Mouse (Mus musculus): ENCODE measurements around the gene Mtcp1. TPM values are rescaled to one million over a fixed set of nuclear protein-coding genes. Genes with fewer than 3 reads are reported as not detected.

Mtcp1 gene
- polyA plus RNA-seq, 1 experiment from 2014 or later: 6.5 TPM

- Histone ChIP-seq H3K36me3 (replicated peaks; ENCODE audit: control insufficient read depth, insufficient read depth) (no peaks in the 10 kb centered on the region), H3K4me3 (replicated peaks; ENCODE audit: low read length) (no peak overlapping the region), H3K9ac (no peak overlapping the region), H3K4me2 (replicated peaks) (no peak overlapping the region), H3K27ac (no peak overlapping the region), H3K9me3 (ENCODE audit: control insufficient read depth, low read length) (no peaks in the 10 kb centered on the region), H3K4me1 (replicated peaks; ENCODE audit: control insufficient read depth, insufficient read depth, low read length) (no peaks in the 10 kb centered on the region), H3K27me3 (ENCODE audit: control insufficient read depth, insufficient read depth, low read length) (no peaks in the 10 kb centered on the region)
- DNase-seq (ENCODE audit: low spot score) (no peak), ATAC-seq (ENCODE audit: low FRiP score) (no peak)
Observed at GRCm38 (mm10) chrX:75376815-75377214, 39.6 kb downstream of the Mtcp1 start.

GRCm38 (mm10) chrX:75372666-75373425 lies 43.5 kb downstream of the Mtcp1 start:
- Histone ChIP-seq H3K27ac (no peak overlapping the region), H3K9me3 (ENCODE audit: control insufficient read depth, low read length) (no peaks in the 10 kb centered on the region), H3K9ac (no peak overlapping the region), H3K36me3 (replicated peaks; ENCODE audit: control insufficient read depth, insufficient read depth) (no peaks in the 10 kb centered on the region), H3K4me3 (replicated peaks; ENCODE audit: low read length) (no peak overlapping the region), H3K4me1 (replicated peaks; ENCODE audit: control insufficient read depth, insufficient read depth, low read length) (no peaks in the 10 kb centered on the region), H3K4me2 (replicated peaks) (no peak overlapping the region), H3K27me3 (ENCODE audit: control insufficient read depth, insufficient read depth, low read length) (no peaks in the 10 kb centered on the region)
- ATAC-seq (ENCODE audit: low FRiP score) (no peak), DNase-seq (ENCODE audit: low spot score) (no peak)
- WGBS: 87% methylated on average over 2 of the region's 2 CpGs

- Histone ChIP-seq H3K4me3 (replicated peaks; ENCODE audit: low read length) (no peak overlapping the region), H3K4me2 (replicated peaks) (no peak overlapping the region), H3K9me3 (ENCODE audit: control insufficient read depth, low read length) (no peaks in the 10 kb centered on the region), H3K4me1 (replicated peaks; ENCODE audit: control insufficient read depth, insufficient read depth, low read length) (no peaks in the 10 kb centered on the region), H3K36me3 (replicated peaks; ENCODE audit: control insufficient read depth, insufficient read depth) (no peaks in the 10 kb centered on the region), H3K27me3 (ENCODE audit: control insufficient read depth, insufficient read depth, low read length) (no peaks in the 10 kb centered on the region), H3K9ac (no peak overlapping the region), H3K27ac (no peak overlapping the region)
- DNase-seq (ENCODE audit: low spot score) (no peak), ATAC-seq (ENCODE audit: low FRiP score) (no peak)
Observed at GRCm38 (mm10) chrX:75370197-75370596, 46.2 kb downstream of the Mtcp1 start.

Other genes starting within 250 kb of the Mtcp1 start
- 37.4 and 42.3 TPM in 2 replicates for gene Fundc2, start 34.2 kb downstream of the Mtcp1 start, polyA plus RNA-seq (2014; fragmentation: Nextera tagmentation; extraction: Ambion mirVana)
- 2.4 and 2.8 TPM in 2 replicates for gene F8, start 34.0 kb downstream of the Mtcp1 start, polyA plus RNA-seq (2014; fragmentation: Nextera tagmentation; extraction: Ambion mirVana)
- 22.8 and 29.4 TPM in 2 replicates for gene Cmc4, start within 50 bp of the Mtcp1 start, polyA plus RNA-seq (2014; fragmentation: Nextera tagmentation; extraction: Ambion mirVana)
- 39.2 and 48.3 TPM in 2 replicates for gene Brcc3, start within 50 bp of the Mtcp1 start, polyA plus RNA-seq (2014; fragmentation: Nextera tagmentation; extraction: Ambion mirVana)
- gene Vbp1, start 97.7 kb upstream of the Mtcp1 start, polyA plus RNA-seq (2014; fragmentation: Nextera tagmentation; extraction: Ambion mirVana): 340 and 346 TPM in 2 replicates
- gene Rab39b, start 161.6 kb upstream of the Mtcp1 start, polyA plus RNA-seq (2014; fragmentation: Nextera tagmentation; extraction: Ambion mirVana): 18.3 and 20.9 TPM in 2 replicates

All from hindbrain, embryonic 14.5 days (tissue).